Mouse (Mus musculus): ENCODE measurements at regions not wholly inside any gene's neighbourhood (a gene's known extent, or its start where the extent isn't known, plus 50 kb on each side); places are given as distances from the start of the nearest gene placed in this dataset.

- Histone ChIP-seq H3K4me2 (ENCODE audit: low read depth, low read length) (no peak overlapping the region), H3K4me1 (ENCODE audit: insufficient read depth) (no peaks in the 10 kb centered on the region), H3K9me3 (ENCODE audit: low read length) (no peaks in the 10 kb centered on the region), H3K36me3 (replicated peaks; ENCODE audit: insufficient read depth, low read length) (no peaks in the 10 kb centered on the region), H3K27me3 (ENCODE audit: insufficient read depth, low read length) (no peaks in the 10 kb centered on the region), H3K27ac (ENCODE audit: low read depth) (no peak overlapping the region), H3K9ac (replicated peaks) (no peak overlapping the region), H3K4me3 (ENCODE audit: low read depth, low read length) (no peak overlapping the region)
- DNase-seq (no peak), ATAC-seq (no peak)
- TF ChIP-seq CTCF (IDR thresholded peaks at IDR 0.05; ENCODE audit: low read depth), result no peak
- WGBS (ENCODE audit: insufficient replicate concordance), result 83% methylated on average over 6 of the region's 6 CpGs
These were observed 194.3 kb downstream of the Htr7 start for GRCm38 (mm10) chr19:35863049-35863448.

- Histone ChIP-seq H3K27ac (ENCODE audit: low read depth) (no peak overlapping the region), H3K4me2 (ENCODE audit: low read depth, low read length) (no peak overlapping the region), H3K9me3 (ENCODE audit: low read length) (no peaks in the 10 kb centered on the region), H3K4me1 (ENCODE audit: insufficient read depth) (no peaks in the 10 kb centered on the region), H3K36me3 (replicated peaks; ENCODE audit: insufficient read depth, low read length) (no peaks in the 10 kb centered on the region), H3K4me3 (ENCODE audit: low read depth, low read length) (no peak overlapping the region), H3K9ac (replicated peaks) (no peak overlapping the region), H3K27me3 (ENCODE audit: insufficient read depth, low read length) (no peaks in the 10 kb centered on the region)
- DNase-seq (no peak), ATAC-seq (no peak)
- 57% methylated on average over 4 of the region's 4 CpGs for WGBS (ENCODE audit: insufficient replicate concordance)
- TF ChIP-seq EP300 (IDR thresholded peaks at IDR 0.05; ENCODE audit: low read depth) (no peak), CTCF (IDR thresholded peaks at IDR 0.05; ENCODE audit: low read depth) (no peak)
These were observed 195.9 kb downstream of the Htr7 start for GRCm38 (mm10) chr19:35861421-35861820.

- H3K36me3 ChIP-seq (replicated peaks; ENCODE audit: insufficient read depth, low read length), result no peaks in the 10 kb centered on the region
- H3K27me3 ChIP-seq (ENCODE audit: insufficient read depth, low read length), result no peaks in the 10 kb centered on the region
- TF ChIP-seq CTCF (IDR thresholded peaks at IDR 0.05; ENCODE audit: low read depth) (no peak), EP300 (IDR thresholded peaks at IDR 0.05; ENCODE audit: low read depth) (no peak)
- DNase-seq, result peak; percentile 24
- no peak for ATAC-seq
- H3K27ac ChIP-seq (ENCODE audit: low read depth), result no peak overlapping the region
- H3K4me2 ChIP-seq (ENCODE audit: low read depth, low read length), result no peak overlapping the region
- H3K9ac ChIP-seq (replicated peaks), result no peak overlapping the region
- H3K4me1 ChIP-seq (ENCODE audit: insufficient read depth), result no peaks in the 10 kb centered on the region
- H3K9me3 ChIP-seq (ENCODE audit: low read length), result no peaks in the 10 kb centered on the region
- no peak overlapping the region for H3K4me3 ChIP-seq (ENCODE audit: low read depth, low read length)
- WGBS (ENCODE audit: insufficient replicate concordance), result 21% methylated on average over 4 of the region's 4 CpGs
These were observed 224.3 kb downstream of the Htr7 start for GRCm38 (mm10) chr19:35832992-35833391.

- Histone ChIP-seq H3K9me3 (ENCODE audit: low read length) (no peaks in the 10 kb centered on the region), H3K27ac (ENCODE audit: low read depth) (no peak overlapping the region), H3K4me3 (ENCODE audit: low read depth, low read length) (no peak overlapping the region), H3K9ac (replicated peaks) (no peak overlapping the region), H3K27me3 (ENCODE audit: insufficient read depth, low read length) (no peaks in the 10 kb centered on the region), H3K36me3 (replicated peaks; ENCODE audit: insufficient read depth, low read length) (no peaks in the 10 kb centered on the region), H3K4me1 (ENCODE audit: insufficient read depth) (no peaks in the 10 kb centered on the region), H3K4me2 (ENCODE audit: low read depth, low read length) (no peak overlapping the region)
- no peak for TF ChIP-seq EP300 (IDR thresholded peaks at IDR 0.05; ENCODE audit: low read depth)
- no peak for TF ChIP-seq CTCF (IDR thresholded peaks at IDR 0.05; ENCODE audit: low read depth)
- ATAC-seq, result no peak
- WGBS (ENCODE audit: insufficient replicate concordance), result 61% methylated on average over 2 of the region's 2 CpGs
- no peak for DNase-seq
These were observed 231.2 kb downstream of the Htr7 start for GRCm38 (mm10) chr19:35826074-35826473.

- H3K27ac ChIP-seq (ENCODE audit: low read depth), result no peak overlapping the region
- no peak for ATAC-seq
- WGBS (ENCODE audit: insufficient replicate concordance), result 76% methylated on average over 1 of the region's 1 CpGs
- H3K27me3 ChIP-seq (ENCODE audit: insufficient read depth, low read length), result no peaks in the 10 kb centered on the region
- no peak for DNase-seq
- no peak overlapping the region for H3K9ac ChIP-seq (replicated peaks)
- no peak for TF ChIP-seq EP300 (IDR thresholded peaks at IDR 0.05; ENCODE audit: low read depth)
- no peak for TF ChIP-seq CTCF (IDR thresholded peaks at IDR 0.05; ENCODE audit: low read depth)
- H3K4me3 ChIP-seq (ENCODE audit: low read depth, low read length), result no peak overlapping the region
- no peaks in the 10 kb centered on the region for H3K9me3 ChIP-seq (ENCODE audit: low read length)
- no peaks in the 10 kb centered on the region for H3K4me1 ChIP-seq (ENCODE audit: insufficient read depth)
- no peaks in the 10 kb centered on the region for H3K36me3 ChIP-seq (replicated peaks; ENCODE audit: insufficient read depth, low read length)
- H3K4me2 ChIP-seq (ENCODE audit: low read depth, low read length), result no peak overlapping the region
These were observed 237.7 kb downstream of the Htr7 start for GRCm38 (mm10) chr19:35819626-35820025.

GRCm38 (mm10) chr19:35794661-35795060 lies 262.6 kb downstream of the Htr7 start:
- ATAC-seq (no peak), DNase-seq (no peak)
- Histone ChIP-seq H3K27ac (ENCODE audit: low read depth) (no peak overlapping the region), H3K27me3 (ENCODE audit: insufficient read depth, low read length) (no peaks in the 10 kb centered on the region), H3K9me3 (ENCODE audit: low read length) (no peaks in the 10 kb centered on the region), H3K4me1 (ENCODE audit: insufficient read depth) (no peaks in the 10 kb centered on the region), H3K9ac (replicated peaks) (no peak overlapping the region), H3K4me2 (ENCODE audit: low read depth, low read length) (no peak overlapping the region), H3K4me3 (ENCODE audit: low read depth, low read length) (no peak overlapping the region), H3K36me3 (replicated peaks; ENCODE audit: insufficient read depth, low read length) (no peaks in the 10 kb centered on the region)
- WGBS (ENCODE audit: insufficient replicate concordance), result 71% methylated on average over 3 of the region's 3 CpGs
- TF ChIP-seq EP300 (IDR thresholded peaks at IDR 0.05; ENCODE audit: low read depth) (no peak), CTCF (IDR thresholded peaks at IDR 0.05; ENCODE audit: low read depth) (no peak)

All from liver, postnatal 0 days (tissue).